Mouse (Mus musculus) large intestine, adult 2 months (tissue): Measurements from ENCODE around the gene Mllt3. TPM values are rescaled to one million over a fixed set of nuclear protein-coding genes. Genes with fewer than 3 reads are reported as not detected.

Source experiments
- DNase-seq: peaks from one replicate; pipeline ENCODE4 v3.0.0-alpha.2; 2012; ENCODE audit warnings: low read depth, low spot score
- WGBS: fragments of 180-500 bp; shearing (Covaris S2); methylation state at CpG from one replicate; pipeline ENCODE4 v1.1.7; 2018; 5-methylcytosine and 5-hydroxymethylcytosine counted together
- polyA plus RNA-seq: library from polyadenylated mRNA; depleted of rRNA; stranded (reverse); fragments of >200 nt; gene quantifications from 2 replicates; pipeline ENCODE4 v1.2.3, GENCODE M21; 2012

The Mllt3 gene
- polyA plus RNA-seq, 1 experiment: 6.1 TPM

- DNase-seq: no peak
- WGBS: 47% methylated on average over 3 of the region's 3 CpGs
These were observed 76.0 kb downstream of the Mllt3 start for GRCm38 (mm10) chr4:87957198-87957597.

- WGBS: 45% methylated on average over 2 of the region's 2 CpGs
These were observed 78.0 kb downstream of the Mllt3 start for GRCm38 (mm10) chr4:87955132-87955531.

GRCm38 (mm10) chr4:87954421-87955083, 78.6 kb downstream of the Mllt3 start:
- WGBS: 72% methylated on average over 7 of the region's 7 CpGs
- DNase-seq: no peak

More at GRCm38 (mm10) chr4:87955132-87955531, 78.0 kb downstream of the Mllt3 start:
- no peak for DNase-seq

- DNase-seq: no peak
- 76% methylated on average over 4 of the region's 4 CpGs for WGBS
These were observed 79.4 kb downstream of the Mllt3 start for GRCm38 (mm10) chr4:87953736-87954135.

GRCm38 (mm10) chr4:87953268-87953667, 79.9 kb downstream of the Mllt3 start:
- no peak for DNase-seq
- WGBS: 78% methylated on average over 4 of the region's 4 CpGs

GRCm38 (mm10) chr4:87949451-87949850, 83.7 kb downstream of the Mllt3 start:
- 68% methylated on average over 6 of the region's 6 CpGs for WGBS

GRCm38 (mm10) chr4:87944320-87944719, 88.8 kb downstream of the Mllt3 start:
- 14% methylated on average over 3 of the region's 3 CpGs for WGBS
- no peak for DNase-seq

More at GRCm38 (mm10) chr4:87949451-87949850, 83.7 kb downstream of the Mllt3 start:
- no peak for DNase-seq

GRCm38 (mm10) chr4:87942921-87943403, 90.2 kb downstream of the Mllt3 start:
- 90% methylated on average over 8 of the region's 8 CpGs for WGBS

GRCm38 (mm10) chr4:87939474-87940154, 93.5 kb downstream of the Mllt3 start:
- DNase-seq: no peak
- WGBS: 92% methylated on average over 7 of the region's 7 CpGs

More at GRCm38 (mm10) chr4:87942921-87943403, 90.2 kb downstream of the Mllt3 start:
- DNase-seq: no peak

GRCm38 (mm10) chr4:87936326-87936725, 96.8 kb downstream of the Mllt3 start:
- 21% methylated on average over 2 of the region's 2 CpGs for WGBS
- no peak for DNase-seq

GRCm38 (mm10) chr4:87933701-87934337, 99.3 kb downstream of the Mllt3 start:
- DNase-seq: no peak
- 76% methylated on average over 4 of the region's 4 CpGs for WGBS

GRCm38 (mm10) chr4:87930356-87931245, 102.6 kb downstream of the Mllt3 start:
- WGBS: 89% methylated on average over 8 of the region's 8 CpGs
- DNase-seq: no peak

- no peak for DNase-seq
- 67% methylated on average over 3 of the region's 3 CpGs for WGBS
These were observed 104.5 kb downstream of the Mllt3 start for GRCm38 (mm10) chr4:87928603-87929199.

GRCm38 (mm10) chr4:87927354-87927753, 105.8 kb downstream of the Mllt3 start:
- WGBS: 68% methylated on average over 10 of the region's 10 CpGs
- DNase-seq: no peak

- WGBS: 84% methylated on average over 8 of the region's 8 CpGs
- no peak for DNase-seq
These were observed 112.5 kb downstream of the Mllt3 start for GRCm38 (mm10) chr4:87920664-87921063.

GRCm38 (mm10) chr4:87911172-87911994, 121.8 kb downstream of the Mllt3 start:
- WGBS: 32% methylated on average over 6 of the region's 6 CpGs
- no peak for DNase-seq

- 46% methylated on average over 6 of the region's 6 CpGs for WGBS
- DNase-seq: no peak
These were observed 127.9 kb downstream of the Mllt3 start for GRCm38 (mm10) chr4:87905149-87905771.

GRCm38 (mm10) chr4:87904722-87905121, 128.4 kb downstream of the Mllt3 start:
- 25% methylated on average over 1 of the region's 1 CpGs for WGBS
- DNase-seq: no peak
